Mouse (Mus musculus) embryo, embryonic 10.5 days (tissue): ENCODE results near the gene Dhx9.
"Not testable (repeated sequence)": the region's sequence is repeated elsewhere in the genome, so short reads cannot be mapped to it uniquely, and the experiment has no call there.

Source experiments
- DNase-seq: peaks from one replicate; pipeline ENCODE4 v3.0.0-alpha.2; 2015; ENCODE audit warnings: low spot score

Gene Dhx9

DNA sequence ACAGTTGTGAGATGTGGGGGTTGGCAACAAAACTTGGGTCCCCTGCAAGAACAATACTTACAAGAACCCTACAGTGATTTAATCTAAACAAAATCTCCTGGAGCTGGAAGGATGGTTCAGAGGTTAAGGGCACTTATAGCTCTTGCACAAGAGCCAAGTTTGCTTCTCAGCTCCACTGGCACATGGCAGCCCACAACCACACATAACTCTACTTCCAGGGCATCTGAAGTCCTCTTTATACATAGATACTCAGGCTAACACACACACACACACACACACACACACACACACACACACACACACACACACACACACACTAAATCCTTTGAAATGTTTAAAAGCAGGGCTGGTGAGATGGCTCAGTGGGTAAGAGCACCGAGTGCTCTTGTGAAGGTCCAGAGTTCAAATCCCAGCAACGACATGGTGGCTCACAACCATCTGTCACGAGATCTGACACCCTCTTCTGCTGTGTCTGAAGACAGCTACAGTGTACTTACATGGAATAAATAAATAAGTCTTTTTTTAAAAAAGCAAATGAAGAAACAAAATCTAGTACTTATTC, 71.1 kb downstream of the Dhx9 start:
- not testable (repeated sequence) for DNase-seq

- not testable (repeated sequence) for DNase-seq
Measured at GRCm38 (mm10) chr1:153415742-153416141, 71.7 kb downstream of the Dhx9 start.

- no peak for DNase-seq
Measured at GRCm38 (mm10) chr1:153414962-153415361, 72.5 kb downstream of the Dhx9 start.

DNA sequence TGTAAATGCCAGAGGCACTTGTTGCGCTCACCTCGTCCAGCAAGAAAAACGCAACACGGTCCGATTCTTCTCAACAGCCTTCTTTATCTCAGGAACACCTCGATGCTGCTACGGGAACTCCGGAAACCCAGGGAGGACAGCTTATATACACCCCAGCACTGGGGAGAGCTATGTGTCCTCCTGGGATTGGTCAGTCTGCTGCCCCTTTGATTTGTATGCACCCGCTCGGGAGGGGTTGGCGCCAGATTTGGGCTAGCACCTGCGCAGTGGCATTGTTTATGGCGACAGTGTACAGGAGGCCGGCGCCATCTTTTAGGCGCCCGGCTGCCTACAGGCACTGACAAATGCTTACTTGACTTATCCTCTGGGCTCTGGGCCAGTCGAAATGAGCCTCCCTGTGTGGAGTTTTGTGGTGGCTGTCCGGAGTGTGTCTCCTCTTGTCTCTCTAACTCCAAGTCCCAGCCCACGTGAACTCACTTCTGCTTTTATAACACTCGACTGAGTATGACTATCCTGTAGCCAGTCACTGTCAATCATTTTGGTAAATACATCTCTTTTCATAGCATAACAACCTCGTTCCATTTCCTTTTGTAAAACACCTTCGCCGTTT, 73.2 kb downstream of the Dhx9 start:
- not testable (repeated sequence) for DNase-seq

DNA sequence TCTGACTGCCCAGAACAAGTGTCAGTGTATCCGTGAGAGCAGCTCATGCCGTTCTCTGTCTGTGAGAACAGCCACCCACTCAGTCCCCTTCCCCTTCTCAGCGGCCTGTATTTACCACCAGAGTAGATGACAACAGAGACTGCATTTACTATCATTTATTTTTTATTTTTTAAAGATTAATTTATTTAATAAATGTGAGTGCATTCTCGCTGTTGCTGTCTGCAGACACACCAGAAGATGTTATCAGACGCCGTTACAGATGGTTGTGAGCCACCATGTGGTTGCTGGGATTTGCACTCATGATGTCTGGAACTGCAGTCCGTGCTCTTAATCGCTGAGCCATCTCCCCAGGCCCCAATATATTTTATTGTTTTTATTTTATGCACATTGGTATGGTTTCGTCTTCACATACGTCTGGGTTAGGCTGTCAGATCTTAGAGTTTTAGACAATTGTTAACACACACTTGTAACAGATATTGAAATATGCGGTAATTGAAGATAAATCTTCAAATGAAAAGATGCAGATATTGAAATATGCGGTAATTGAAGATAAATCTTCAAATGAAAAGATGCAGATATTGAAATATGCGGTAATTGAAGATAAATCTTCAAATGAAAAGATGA, 74.0 kb downstream of the Dhx9 start:
- DNase-seq, result not testable (repeated sequence)

DNA sequence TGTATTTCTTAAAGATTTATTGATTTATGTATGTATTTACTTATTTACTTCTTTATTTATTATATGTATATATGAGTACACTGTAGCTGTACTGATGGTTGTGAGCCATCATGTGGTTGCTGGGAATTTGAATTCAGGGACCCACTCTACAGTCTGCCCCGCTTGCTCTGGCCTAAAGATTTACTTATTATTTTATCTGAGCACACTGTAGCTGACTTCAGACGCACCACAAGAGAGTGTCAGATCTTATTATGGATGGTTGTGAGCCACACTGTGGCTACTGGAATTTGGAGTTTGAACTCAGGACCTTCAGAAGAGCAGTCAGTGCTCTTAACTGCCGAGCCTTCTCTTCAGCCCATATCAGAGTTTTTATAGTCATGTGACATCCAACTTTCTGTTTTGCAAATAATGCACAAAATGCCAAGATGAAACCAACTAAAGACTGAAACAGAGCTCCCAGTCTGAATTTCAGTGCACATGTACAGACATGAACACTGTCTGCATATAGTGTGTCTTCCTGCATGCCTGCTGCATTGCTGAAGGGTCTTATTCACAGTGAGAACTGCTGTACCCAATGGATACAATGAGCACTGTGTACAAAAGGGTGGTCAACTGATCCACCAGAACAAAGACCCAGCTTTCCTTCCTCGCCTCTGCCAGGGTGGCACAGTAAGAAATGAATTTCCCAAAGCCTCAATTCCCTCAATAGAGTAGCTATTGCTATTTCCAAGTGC, 74.6 kb downstream of the Dhx9 start:
- not testable (repeated sequence) for DNase-seq

DNA sequence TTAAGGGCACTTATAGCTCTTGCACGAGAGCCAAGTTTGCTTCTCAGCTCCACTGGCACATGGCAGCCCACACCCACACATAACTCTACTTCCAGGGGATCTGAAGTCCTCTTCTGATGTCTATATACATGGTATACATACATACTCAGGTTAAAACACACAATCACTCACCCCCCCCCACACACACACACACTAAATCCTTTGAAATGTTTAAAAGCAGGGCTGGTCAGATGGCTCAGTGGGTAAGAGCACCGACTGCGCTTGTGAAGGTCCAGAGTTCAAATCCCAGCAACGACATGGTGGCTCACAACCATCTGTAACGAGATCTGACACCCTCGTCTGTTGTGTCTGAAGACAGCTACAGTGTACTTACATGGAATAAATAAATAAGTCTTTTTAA, 75.7 kb downstream of the Dhx9 start:
- DNase-seq, result no peak

DNA sequence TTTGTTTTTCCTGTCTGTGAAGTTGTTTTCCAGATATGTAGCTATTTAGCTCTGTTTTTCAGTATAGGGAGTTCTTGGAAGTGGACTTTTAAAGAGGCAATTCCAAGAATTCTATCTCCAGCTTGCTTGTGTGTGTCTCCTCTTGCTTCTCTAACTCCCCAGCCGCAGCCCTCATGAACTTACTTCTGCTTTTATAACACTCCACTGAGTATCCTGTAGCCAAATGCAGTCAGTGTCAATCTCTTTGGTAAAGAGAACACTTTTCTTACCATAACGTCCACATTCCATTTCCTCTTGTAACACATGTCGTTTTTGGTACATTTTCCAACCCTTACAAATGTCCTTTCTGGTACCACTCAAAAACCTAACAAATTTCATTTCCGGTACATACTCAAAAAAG, 76.5 kb downstream of the Dhx9 start:
- not testable (repeated sequence) for DNase-seq

DNA sequence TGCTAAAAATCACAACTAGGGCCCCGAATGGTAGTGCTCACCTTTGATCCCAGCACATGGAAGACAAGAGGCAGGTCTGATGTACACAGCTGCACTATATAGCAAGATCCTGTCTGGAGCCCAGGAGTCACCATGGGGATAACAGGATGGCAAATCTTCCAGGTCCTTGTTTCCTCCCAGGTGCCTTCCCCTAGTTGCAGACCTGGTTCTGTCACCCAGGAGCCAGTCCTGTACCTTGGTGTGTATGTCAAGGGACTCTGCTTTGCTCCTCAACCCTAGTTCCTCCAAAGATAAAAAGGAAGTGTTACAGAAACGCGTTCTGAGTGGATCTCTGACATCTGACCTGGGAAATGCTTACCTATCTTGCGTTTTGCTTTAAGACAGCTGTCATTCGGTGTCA, 79.2 kb downstream of the Dhx9 start:
- DNase-seq, result not testable (repeated sequence)

GRCm38 (mm10) chr1:153407641-153408040, 79.8 kb downstream of the Dhx9 start:
- not testable (repeated sequence) for DNase-seq
